Comparison of ENCODE assay signal across 8 mouse cellular contexts in the genomic region with DNA sequence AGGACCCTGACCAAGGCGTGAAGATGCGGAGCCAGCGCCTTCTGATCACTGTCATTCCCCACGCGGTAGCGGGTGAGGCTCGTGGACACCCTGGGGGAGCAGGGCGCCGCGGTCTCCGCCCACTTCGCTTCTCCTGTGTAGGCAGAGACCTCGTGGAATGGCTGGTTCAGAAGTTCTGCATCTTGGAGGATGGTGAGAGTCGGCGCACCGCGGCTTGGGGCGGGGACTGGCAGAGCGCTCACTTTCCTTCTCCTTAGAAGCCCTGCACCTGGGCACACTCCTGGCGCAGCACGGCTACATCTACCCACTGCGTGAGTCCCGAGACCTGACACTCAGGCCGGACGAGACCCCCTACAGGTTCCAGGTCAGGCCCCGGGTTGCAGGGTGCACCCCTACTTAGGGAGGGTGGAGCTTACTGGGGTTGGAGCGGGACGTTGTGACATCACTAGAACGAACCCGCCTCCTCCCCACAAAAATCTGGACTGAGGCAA. TPM values are rescaled to one million over a fixed set of nuclear protein-coding genes. Genes with fewer than 3 reads are reported as not detected.
DNase-seq lines count a peak whose midpoint lies in the region; ATAC-seq and TF ChIP-seq lines count a peak whose summit lies in the region.

No protein-coding gene starts in this region.

- H3K9ac ChIP-seq in limb, embryonic 13.5 days = peak overlapping the region; percentile 59
- H3K9ac ChIP-seq in midbrain, embryonic 15.5 days = peak overlapping the region; percentile 38; the same call in 1 of the 2 replicates

- intact Hi-C loops in gastrocnemius, adult 2 months (cut with DNase I) = no loop called here

- H3K27ac ChIP-seq in gastrocnemius, adult 2 months = peak overlapping the region; percentile 46
- H3K27ac ChIP-seq in limb, embryonic 13.5 days = no peak overlapping the region
- H3K27ac ChIP-seq in midbrain, embryonic 15.5 days = no peak overlapping the region

- H3K4me1 ChIP-seq in limb, embryonic 13.5 days = peaks cover 33% of the 10 kb centered on the region
- H3K4me1 ChIP-seq in midbrain, embryonic 15.5 days = peaks cover 28% of the 10 kb centered on the region

- H3K27me3 ChIP-seq in limb, embryonic 13.5 days = peaks cover 77% of the 10 kb centered on the region
- peaks cover 52% of the 10 kb centered on the region for H3K27me3 ChIP-seq in midbrain, embryonic 15.5 days (replicated peaks)

- no peak for ATAC-seq in limb, embryonic 13.5 days (ENCODE audit: low FRiP score, low read depth)
- peak; percentile 22; the same call in 1 of the 2 replicates for ATAC-seq in midbrain, embryonic 15.5 days (replicated peaks)

- peak overlapping the region; percentile 97 for H3K4me2 ChIP-seq in limb, embryonic 13.5 days (replicated peaks)
- peak overlapping the region; percentile 93 for H3K4me2 ChIP-seq in midbrain, embryonic 15.5 days

- WGBS in limb, embryonic 13.5 days = 1% methylated on average over 30 of the region's 30 CpGs
- under 1% methylated on average over 30 of the region's 30 CpGs for WGBS in midbrain, embryonic 15.5 days

- no peak for TF ChIP-seq CTCF in gastrocnemius, adult 2 months (IDR thresholded peaks at IDR 0.05)

- DNase-seq in gastrocnemius, adult 2 months = peak; percentile 39
- no peak for DNase-seq in gastrocnemius, postnatal 4 days (ENCODE audit: low spot score in 2 of 2)
- DNase-seq in brain, adult 2 months (ENCODE audit: low read depth, low spot score) = peak; percentile 81
- DNase-seq in frontal cortex, postnatal 10 days (ENCODE audit: low spot score in 2 of 2) = peak; percentile 59 to 62
- DNase-seq in kidney, adult 8-10 months = peak; percentile 30 to 51
- DNase-seq in thymus, postnatal 36 days = peak; percentile 25 to 35

- H3K36me3 ChIP-seq in limb, embryonic 13.5 days = 0 out of 2 replicates have a peak, but pooled peaks cover 4% of the 10 kb centered on the region
- no peaks in the 10 kb centered on the region for H3K36me3 ChIP-seq in midbrain, embryonic 15.5 days (replicated peaks)

- H3K9me3 ChIP-seq in limb, embryonic 13.5 days = no peaks in the 10 kb centered on the region
- no peaks in the 10 kb centered on the region for H3K9me3 ChIP-seq in midbrain, embryonic 15.5 days

- peak overlapping the region; percentile 75 for H3K4me3 ChIP-seq in gastrocnemius, adult 2 months
- H3K4me3 ChIP-seq in limb, embryonic 13.5 days = peak overlapping the region; percentile 60
- H3K4me3 ChIP-seq in midbrain, embryonic 15.5 days = peak overlapping the region; percentile 47

RNA-seq across cellular contexts. Expression of gene Rgs11, which starts 0.6 kb away (rescaled TPM):
- under 1 TPM; 0.33 to 0.54 TPM for total RNA-seq in gastrocnemius, adult 2 months (2021)
- total RNA-seq in gastrocnemius, postnatal 4 days (2021) = 1 to 10 TPM in 1 of 2 experiments, under 1 TPM in 1; 0.65 to 1.3 TPM
- 7.0 and 7.8 TPM in 2 replicates for polyA plus RNA-seq in limb, embryonic 13.5 days (2015; fragmentation: Nextera tagmentation; extraction: Ambion mirVana)
- polyA plus RNA-seq in midbrain, embryonic 15.5 days (2015; fragmentation: Nextera tagmentation; extraction: Ambion mirVana) = 7.6 and 8.3 TPM in 2 replicates

RNA-seq across cellular contexts. Expression of gene Arhgdig, which starts 4.2 kb away (rescaled TPM):
- total RNA-seq in gastrocnemius, adult 2 months (2021) = under 1 TPM; 0.53 to 0.64 TPM
- 1 to 10 TPM; 3.7 to 4.2 TPM for total RNA-seq in gastrocnemius, postnatal 4 days (2021)
- polyA plus RNA-seq in limb, embryonic 13.5 days (2015; fragmentation: Nextera tagmentation; extraction: Ambion mirVana) = 7.1 and 8.1 TPM in 2 replicates
- 124 and 125 TPM in 2 replicates for polyA plus RNA-seq in midbrain, embryonic 15.5 days (2015; fragmentation: Nextera tagmentation; extraction: Ambion mirVana)

RNA-seq across cellular contexts. Expression of gene Pdia2, which starts 4.5 kb away (rescaled TPM):
- total RNA-seq in gastrocnemius, adult 2 months (2021) = not detected
- total RNA-seq in gastrocnemius, postnatal 4 days (2021) = under 1 TPM in 1 of 2 experiments, not detected in 1; 0.21 TPM
- 0.25 and 0.91 TPM in 2 replicates for polyA plus RNA-seq in limb, embryonic 13.5 days (2015; fragmentation: Nextera tagmentation; extraction: Ambion mirVana)
- polyA plus RNA-seq in midbrain, embryonic 15.5 days (2015; fragmentation: Nextera tagmentation; extraction: Ambion mirVana) = 0.13 and 0.38 TPM in 2 replicates

RNA-seq across cellular contexts. Expression of gene Fam234a, which starts 40.7 kb away (rescaled TPM):
- total RNA-seq in gastrocnemius, adult 2 months (2021) = 10 to 100 TPM; 65.6 to 86.0 TPM
- total RNA-seq in gastrocnemius, postnatal 4 days (2021) = 10 to 100 TPM; 50.2 to 55.7 TPM
- 44.0 and 44.7 TPM in 2 replicates for polyA plus RNA-seq in limb, embryonic 13.5 days (2015; fragmentation: Nextera tagmentation; extraction: Ambion mirVana)
- 31.7 and 33.8 TPM in 2 replicates for polyA plus RNA-seq in midbrain, embryonic 15.5 days (2015; fragmentation: Nextera tagmentation; extraction: Ambion mirVana)

RNA-seq across cellular contexts. Expression of gene Luc7l, which starts 49.3 kb away (rescaled TPM):
- total RNA-seq in gastrocnemius, adult 2 months (2021) = 10 to 100 TPM; 12.6 to 14.5 TPM
- total RNA-seq in gastrocnemius, postnatal 4 days (2021) = 10 to 100 TPM; 33.6 to 43.9 TPM
- 127 and 129 TPM in 2 replicates for polyA plus RNA-seq in limb, embryonic 13.5 days (2015; fragmentation: Nextera tagmentation; extraction: Ambion mirVana)
- 117 and 123 TPM in 2 replicates for polyA plus RNA-seq in midbrain, embryonic 15.5 days (2015; fragmentation: Nextera tagmentation; extraction: Ambion mirVana)

Comparison
In these comparisons a context has a peak if more than half of its experiments do, and no peak if none do; other contexts are left out.
1. DNase-seq: peak in gastrocnemius, adult 2 months (single experiment), brain, adult 2 months (single experiment), frontal cortex, postnatal 10 days (2 of 2), kidney, adult 8-10 months (2 of 2) and thymus, postnatal 36 days (2 of 2); none in gastrocnemius, postnatal 4 days (0 of 2).
2. Peak in every context shown above with its lines, with median percentiles within 50 percentile points of each other: H3K4me3 ChIP-seq.